Mouse (Mus musculus): ENCODE data around the gene Gm21677.
"Not testable (repeated sequence)": the region's sequence is repeated elsewhere in the genome, so short reads cannot be mapped to it uniquely, and the experiment has no call there.

Gene Gm21677

GRCm38 (mm10) chrY:3306349-3306748, at the start of gene Gm21677:
Gm21677 (minus strand) TSS chrY:3306449.
- not testable (repeated sequence) for DNase-seq (ENCODE audit: low spot score)

- not testable (repeated sequence) for DNase-seq (ENCODE audit: low spot score)
Observed at GRCm38 (mm10) chrY:3345229-3345628, 39.0 kb upstream of the Gm21677 start, which contains the start of gene Gm21693. Gm21693 (minus strand) TSS chrY:3345329.

GRCm38 (mm10) chrY:3340661-3341060, 34.4 kb upstream of the Gm21677 start:
- not testable (repeated sequence) for DNase-seq (ENCODE audit: low spot score)

All from adipocyte (in vitro differentiated cells).